Mouse (Mus musculus) kidney, postnatal 0 days (tissue): ENCODE measurements at regions not wholly inside any gene's neighbourhood (a gene's known extent, or its start where the extent isn't known, plus 50 kb on each side); places are given as distances from the start of the nearest gene placed in this dataset. TPM values are rescaled to one million over a fixed set of nuclear protein-coding genes. Genes with fewer than 3 reads are reported as not detected.

Experiments
- ATAC-seq: fragments of 200-750 bp; cut with Nextera tagmentation; replicated peaks from 2 replicates; pipeline ENCODE4 v1.8.0; 2017; ENCODE audit warnings: low read depth, moderate number of reproducible peaks, moderate TSS enrichment, moderate library complexity; ENCODE audit not compliant: low FRiP score
- DNase-seq: peaks from one replicate; pipeline ENCODE4 v3.0.0-alpha.2; 2016; ENCODE audit warnings: low spot score
- H3K27ac ChIP-seq: fragments of 300-500 bp; sonication (generic); 2 replicates; pipeline ENCODE4 v1.5.1; 2014; ENCODE audit warnings: mild to moderate bottlenecking
- H3K27me3 ChIP-seq: fragments of 300-500 bp; sonication (generic); 2 replicates; pipeline ENCODE4 v1.6.1; 2014; ENCODE audit warnings: low read length, mixed read lengths; ENCODE audit not compliant: insufficient read depth
- H3K36me3 ChIP-seq: fragments of 300-500 bp; sonication (generic); 2 replicates; pipeline ENCODE4 v1.6.1; 2014; ENCODE audit warnings: low read length, mixed read lengths; ENCODE audit not compliant: insufficient read depth
- H3K4me1 ChIP-seq: fragments of 300-500 bp; sonication (generic); replicated peaks from 2 replicates; pipeline ENCODE4 v1.6.1; 2014; ENCODE audit warnings: antibody characterized with exemption, low read length, mixed read lengths; ENCODE audit not compliant: insufficient read depth
- H3K4me2 ChIP-seq: fragments of 300-500 bp; sonication (generic); 2 replicates; pipeline ENCODE4 v1.6.1; 2014; ENCODE audit warnings: mild to moderate bottlenecking, low read length, moderate library complexity, mixed read lengths
- H3K4me3 ChIP-seq: fragments of 300-500 bp; sonication (generic); replicated peaks from 2 replicates; pipeline ENCODE4 v1.5.1; 2014; ENCODE audit warnings: low read depth, low read length
- H3K9ac ChIP-seq: fragments of 300-500 bp; sonication (generic); 2 replicates; pipeline ENCODE4 v1.6.1; 2014; ENCODE audit warnings: low read depth, low read length
- H3K9me3 ChIP-seq: fragments of 300-500 bp; sonication (generic); replicated peaks from 2 replicates; pipeline ENCODE4 v1.6.1; 2016; ENCODE audit warnings: low read length, inconsistent platforms, mixed read lengths
- CTCF ChIP-seq: IDR thresholded peaks from 2 replicates; pipeline ENCODE4 v1.5.1; 2016; ENCODE audit warnings: antibody characterized with exemption, low read depth, mild to moderate bottlenecking, moderate library complexity
- WGBS: fragments of 180-500 bp; shearing (Covaris S2); extraction: QIAGEN DNeasy Blood & Tissue Kit; methylation state at CpG from one replicate; pipeline ENCODE4 v1.1.7; 2014; 5-methylcytosine and 5-hydroxymethylcytosine counted together
- microRNA-seq: library from miRNA; unstranded; fragments of <30 nt; microRNA quantifications from one replicate; pipeline ENCODE4, GENCODE M21; 2016

DNA sequence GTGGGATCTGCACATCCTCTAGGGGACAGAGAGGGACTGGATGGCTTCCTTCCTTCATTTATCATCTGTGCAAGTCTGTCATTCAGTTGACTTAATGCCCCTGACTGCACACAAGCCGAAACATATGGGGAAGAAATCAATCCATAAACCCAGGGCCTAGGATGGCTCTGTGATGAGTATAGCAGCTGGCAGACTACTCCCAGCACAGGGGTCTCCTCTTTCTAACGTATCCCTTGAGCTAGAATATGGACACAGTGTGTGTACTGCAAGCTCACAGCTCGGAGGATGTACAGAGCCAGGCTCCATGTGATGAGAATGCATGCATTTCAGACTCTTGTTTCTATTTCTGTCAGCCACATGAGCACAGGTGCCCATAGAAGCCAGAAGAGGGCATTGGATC is 180.3 kb downstream of the Parn start:
- H3K9ac ChIP-seq: no peak overlapping the region
- H3K4me3 ChIP-seq: no peak overlapping the region
- no peaks in the 10 kb centered on the region for H3K9me3 ChIP-seq
- DNase-seq (no peak), ATAC-seq (no peak; the same call in 1 of the 2 replicates)
- TF ChIP-seq CTCF: no peak
- no peak overlapping the region for H3K27ac ChIP-seq
- no peaks in the 10 kb centered on the region for H3K27me3 ChIP-seq
- H3K36me3 ChIP-seq: no peaks in the 10 kb centered on the region
- no peaks in the 10 kb centered on the region for H3K4me1 ChIP-seq
- no peak overlapping the region for H3K4me2 ChIP-seq
- WGBS: 37% methylated on average over 3 of the region's 3 CpGs

DNA sequence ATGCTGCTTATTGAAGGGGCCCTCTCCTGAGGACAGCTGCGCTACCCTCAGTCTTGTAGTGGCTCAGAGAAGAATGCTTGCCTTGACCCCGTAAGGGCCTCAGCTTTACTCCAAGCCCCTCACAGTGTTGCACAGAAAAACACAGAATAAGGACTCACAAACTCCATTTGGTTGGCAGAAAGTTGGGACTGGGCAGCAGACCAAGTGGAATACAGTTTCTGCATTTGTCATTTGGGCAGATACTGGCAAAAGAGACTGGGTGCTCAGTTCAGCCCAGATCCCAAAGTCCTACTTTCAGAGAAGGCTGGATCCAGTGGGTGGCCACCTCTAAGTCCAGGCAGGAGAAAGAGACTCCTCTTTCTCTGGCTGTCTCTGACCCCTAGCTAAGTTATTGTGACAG is 181.4 kb downstream of the Parn start:
- TF ChIP-seq CTCF: no peak
- H3K36me3 ChIP-seq: no peaks in the 10 kb centered on the region
- H3K4me2 ChIP-seq: no peak overlapping the region
- H3K4me3 ChIP-seq: no peak overlapping the region
- H3K27me3 ChIP-seq: no peaks in the 10 kb centered on the region
- H3K9ac ChIP-seq: no peak overlapping the region
- 92% methylated on average over 2 of the region's 2 CpGs for WGBS
- no peak for ATAC-seq
- no peaks in the 10 kb centered on the region for H3K4me1 ChIP-seq
- DNase-seq: no peak
- no peaks in the 10 kb centered on the region for H3K9me3 ChIP-seq
- no peak overlapping the region for H3K27ac ChIP-seq

DNA sequence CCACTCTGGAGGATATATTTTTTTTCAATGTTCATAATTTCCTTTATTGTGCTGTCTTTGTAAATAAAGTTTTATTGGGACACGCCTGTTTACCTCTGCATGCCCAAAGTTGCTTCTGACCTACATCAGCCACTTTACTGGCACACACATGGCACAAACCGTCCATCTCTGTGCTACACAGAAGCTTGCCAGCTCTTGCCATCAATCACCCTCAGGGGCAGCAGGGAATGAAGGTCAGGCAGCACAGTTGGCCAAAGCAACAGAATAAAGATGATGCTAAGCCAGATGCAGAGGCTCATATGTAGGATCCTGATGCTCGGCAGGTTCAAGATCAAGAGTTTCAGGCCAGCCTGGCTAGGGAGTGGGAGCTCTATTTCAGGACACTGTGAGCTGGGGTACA is 187.7 kb downstream of the Parn start:
- Histone ChIP-seq H3K36me3 (no peaks in the 10 kb centered on the region), H3K27me3 (no peaks in the 10 kb centered on the region), H3K27ac (no peak overlapping the region), H3K4me3 (no peak overlapping the region), H3K4me1 (no peaks in the 10 kb centered on the region), H3K4me2 (no peak overlapping the region), H3K9me3 (no peaks in the 10 kb centered on the region), H3K9ac (no peak overlapping the region)
- ATAC-seq (no peak), DNase-seq (no peak)
- 69% methylated on average over 3 of the region's 3 CpGs for WGBS
- TF ChIP-seq CTCF: no peak

DNA sequence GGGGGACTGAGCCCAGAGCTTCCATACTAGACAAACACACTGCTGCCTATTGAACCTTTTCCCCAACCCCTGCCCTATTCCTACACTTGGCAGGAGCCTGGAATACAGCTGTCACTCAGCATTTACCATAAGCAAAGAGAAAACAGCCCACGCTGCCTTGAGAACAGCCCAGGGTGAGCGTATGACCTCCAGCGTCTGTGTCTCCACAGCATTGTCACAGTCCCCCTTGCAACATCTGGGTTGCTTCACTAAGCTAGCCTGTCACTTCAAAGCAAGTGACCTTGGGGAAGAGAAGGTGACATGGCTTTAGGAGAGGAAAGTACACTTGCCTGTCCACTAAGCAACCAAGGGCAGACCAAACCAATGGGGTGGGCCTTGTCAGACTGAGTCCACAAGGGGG is 191.3 kb downstream of the Parn start:
- no peak overlapping the region for H3K27ac ChIP-seq
- ATAC-seq: no peak
- no peaks in the 10 kb centered on the region for H3K36me3 ChIP-seq
- 81% methylated on average over 3 of the region's 3 CpGs for WGBS
- H3K4me1 ChIP-seq: no peaks in the 10 kb centered on the region
- H3K9ac ChIP-seq: no peak overlapping the region
- H3K27me3 ChIP-seq: no peaks in the 10 kb centered on the region
- no peak for TF ChIP-seq CTCF
- H3K4me2 ChIP-seq: no peak overlapping the region
- H3K9me3 ChIP-seq: no peaks in the 10 kb centered on the region
- no peak overlapping the region for H3K4me3 ChIP-seq
- no peak for DNase-seq

DNA sequence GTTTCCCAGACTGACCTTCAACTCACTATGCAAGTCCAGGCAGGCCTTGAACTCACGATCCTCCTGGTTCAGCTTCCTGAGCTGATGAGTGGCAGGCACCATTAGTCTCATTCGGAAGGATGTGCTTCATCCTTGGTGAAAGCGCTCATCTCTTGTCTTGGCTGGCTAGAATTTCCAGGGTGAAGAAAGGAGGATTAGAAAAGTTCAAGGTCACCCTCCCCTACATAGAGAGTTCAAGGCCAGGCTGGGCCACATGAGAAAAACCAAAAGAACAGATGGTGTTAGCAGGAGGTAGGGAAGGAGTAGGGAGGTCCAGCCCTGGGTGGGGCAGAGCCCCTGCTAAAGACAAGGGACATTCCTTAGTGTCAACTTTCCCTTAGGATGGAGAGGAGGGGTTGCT is 193.0 kb downstream of the Parn start:
- no peak for TF ChIP-seq CTCF
- DNase-seq (no peak), ATAC-seq (no peak)
- Histone ChIP-seq H3K36me3 (no peaks in the 10 kb centered on the region), H3K4me3 (no peak overlapping the region), H3K27me3 (no peaks in the 10 kb centered on the region), H3K4me1 (no peaks in the 10 kb centered on the region), H3K9me3 (no peaks in the 10 kb centered on the region), H3K4me2 (no peak overlapping the region), H3K9ac (no peak overlapping the region), H3K27ac (no peak overlapping the region)
- WGBS: 84% methylated on average over 3 of the region's 3 CpGs

DNA sequence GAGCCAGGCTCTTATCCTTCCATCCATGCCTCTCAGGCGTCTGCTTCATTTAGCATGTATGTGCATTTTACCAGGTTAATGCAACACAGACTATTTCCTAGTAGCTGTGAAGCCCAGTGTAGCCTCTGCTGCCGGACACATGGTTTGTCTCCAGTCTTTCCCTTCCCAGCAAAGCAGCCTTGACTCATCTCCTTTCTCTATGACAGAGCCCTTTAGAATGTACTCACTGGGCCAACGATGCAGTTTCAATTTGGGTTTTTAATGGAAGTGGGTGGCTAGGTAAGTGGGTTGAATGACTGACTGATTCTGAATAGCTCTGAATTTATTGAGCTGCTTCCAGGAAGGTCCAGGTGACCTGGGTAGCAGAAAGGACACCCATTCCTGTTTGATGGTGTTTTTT is 193.7 kb downstream of the Parn start:
- no peak overlapping the region for H3K4me3 ChIP-seq
- no peaks in the 10 kb centered on the region for H3K9me3 ChIP-seq
- H3K4me2 ChIP-seq: no peak overlapping the region
- no peak overlapping the region for H3K9ac ChIP-seq
- H3K4me1 ChIP-seq: no peaks in the 10 kb centered on the region
- no peak for ATAC-seq
- WGBS: 78% methylated on average over 3 of the region's 3 CpGs
- no peak overlapping the region for H3K27ac ChIP-seq
- no peaks in the 10 kb centered on the region for H3K36me3 ChIP-seq
- H3K27me3 ChIP-seq: no peaks in the 10 kb centered on the region
- DNase-seq: no peak
- no peak for TF ChIP-seq CTCF

DNA sequence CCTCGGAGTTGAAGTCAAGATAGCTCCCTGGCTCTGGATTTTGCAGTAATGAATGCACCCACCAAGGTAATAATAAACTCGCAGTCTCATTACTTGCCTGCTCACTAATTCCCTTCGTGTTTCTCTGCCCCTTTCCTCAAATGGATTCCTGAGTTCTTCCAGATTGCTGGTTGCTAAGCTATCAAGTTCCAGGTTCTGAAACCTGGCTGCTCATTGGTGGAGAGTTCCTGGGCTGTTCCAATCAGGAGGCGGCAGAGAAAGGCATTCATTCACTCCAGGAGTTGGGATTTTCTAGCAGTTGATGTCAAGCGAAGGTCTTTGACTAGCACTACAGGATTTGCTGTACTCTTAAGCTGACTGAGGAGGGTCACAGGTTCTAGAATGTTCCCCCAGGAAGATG is 200.8 kb downstream of the Parn start:
- no peak overlapping the region for H3K27ac ChIP-seq
- no peaks in the 10 kb centered on the region for H3K9me3 ChIP-seq
- no peak overlapping the region for H3K4me2 ChIP-seq
- no peaks in the 10 kb centered on the region for H3K27me3 ChIP-seq
- ATAC-seq (0 out of 2 replicates have a peak, but pooled peaks have one; percentile 46), DNase-seq (peak; percentile 72)
- H3K36me3 ChIP-seq: no peaks in the 10 kb centered on the region
- TF ChIP-seq CTCF: no peak
- 28% methylated on average over 5 of the region's 5 CpGs for WGBS
- H3K4me1 ChIP-seq: no peaks in the 10 kb centered on the region
- H3K9ac ChIP-seq: no peak overlapping the region
- H3K4me3 ChIP-seq: no peak overlapping the region

Small RNA genes in the stretch of these regions (microRNA-seq; reads per million reads assigned to microRNA genes)
- not detected for gene Mir6365
